Comparison of ENCODE assay signal across 8 mouse cellular contexts in the genomic region with DNA sequence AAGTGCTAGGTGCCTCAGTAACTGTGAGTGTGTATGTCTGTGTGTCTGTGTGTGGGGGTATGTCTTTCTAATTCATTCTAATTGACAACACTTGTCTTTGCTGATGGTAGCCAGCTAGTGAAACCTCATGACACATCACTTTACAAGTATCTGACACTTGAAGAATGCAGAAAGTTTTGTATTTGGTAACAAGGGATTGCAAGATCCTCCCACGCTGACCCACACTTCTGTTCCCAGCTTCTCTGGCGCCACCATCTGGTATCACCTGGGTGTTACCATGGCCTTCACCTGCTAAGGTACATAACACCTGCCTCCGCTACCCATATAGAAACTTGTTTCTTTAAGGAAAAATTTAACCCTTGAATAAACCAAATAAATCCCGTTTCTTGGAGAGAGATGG.
A peak's percentile ranks its signal among the peaks of the same experiment; 100 is the strongest.
DNase-seq lines count a peak whose midpoint lies in the region; ATAC-seq and TF ChIP-seq lines count a peak whose summit lies in the region.

No protein-coding gene starts in this region.

- H3K4me1 ChIP-seq in bone marrow, adult 2 months (ENCODE audit: control insufficient read depth, insufficient read depth, low read length) = peaks cover 2% of the 10 kb centered on the region; the same call in 1 of the 2 replicates
- peaks cover 53% of the 10 kb centered on the region for H3K4me1 ChIP-seq in small intestine, adult 2 months (ENCODE audit: control insufficient read depth, insufficient read depth, insufficient read length, low read length)

- ATAC-seq in monocyte, adult 5-6 weeks (replicated peaks; ENCODE audit: insufficient number of reproducible peaks, low FRiP score, low TSS enrichment, poor library complexity, severe bottlenecking) = no peak

- no peak overlapping the region for H3K27ac ChIP-seq in gastrocnemius, adult 2 months
- H3K27ac ChIP-seq in bone marrow, adult 2 months (ENCODE audit: control insufficient read depth, insufficient read depth, low read depth, low read length, poor library complexity) = no peak overlapping the region
- H3K27ac ChIP-seq in small intestine, adult 2 months (ENCODE audit: insufficient read depth, low read depth, low read length) = no peak overlapping the region

- peak; percentile 90 for TF ChIP-seq CTCF in gastrocnemius, adult 2 months (IDR thresholded peaks at IDR 0.05)
- peak; percentile 89 for TF ChIP-seq CTCF in bone marrow, adult 2 months (IDR thresholded peaks at IDR 0.05; ENCODE audit: control insufficient read depth, insufficient read depth, low read length)
- peak; percentile 81; the same call in 1 of the 2 replicates for TF ChIP-seq CTCF in small intestine, adult 2 months (IDR thresholded peaks at IDR 0.05; ENCODE audit: extremely low read depth, insufficient read length, insufficient replicate concordance, low read depth, low read length)

- no peaks in the 10 kb centered on the region for H3K27me3 ChIP-seq in small intestine, adult 2 months (ENCODE audit: control insufficient read depth, insufficient read depth, low read length)

- no peak overlapping the region for H3K4me3 ChIP-seq in gastrocnemius, adult 2 months
- no peak overlapping the region for H3K4me3 ChIP-seq in bone marrow, adult 2 months (replicated peaks; ENCODE audit: control insufficient read depth, low read depth, low read length)
- no peak overlapping the region for H3K4me3 ChIP-seq in small intestine, adult 2 months (ENCODE audit: low read depth, low read length)

- no peaks in the 10 kb centered on the region for H3K36me3 ChIP-seq in small intestine, adult 2 months (ENCODE audit: control insufficient read depth, insufficient read depth, low read length)

- TF ChIP-seq POLR2A in bone marrow, adult 2 months (IDR thresholded peaks at IDR 0.05; ENCODE audit: borderline replicate concordance, control insufficient read depth, low read depth, low read length) = no peak
- TF ChIP-seq POLR2A in small intestine, adult 2 months (IDR thresholded peaks at IDR 0.05; ENCODE audit: low read depth, low read length) = no peak

- intact Hi-C loops in gastrocnemius, adult 2 months (cut with DNase I) = loop anchor here (1.0 kb wide), 2 partner anchors 106 to 180 kb away; no protein-coding TSS in a partner anchor
- intact Hi-C loops in left cerebral cortex, postnatal 25 days (cut with DNase I) = loop anchor here (5.0 kb wide), 2 partner anchors 180 to 305 kb away; no protein-coding TSS in a partner anchor

- WGBS in bone marrow, adult 2 months = 34% methylated on average over 4 of the region's 4 CpGs
- 20% methylated on average over 4 of the region's 4 CpGs for WGBS in small intestine, adult 2 months

- DNase-seq in gastrocnemius, adult 2 months = peak; percentile 77
- DNase-seq in gastrocnemius, postnatal 4 days (ENCODE audit: low spot score in 2 of 2) = no peak
- peak; percentile 77 to 81 for DNase-seq in B cell, adult 2 months
- DNase-seq in gastrocnemius, postnatal 10 days = peak; percentile 53
- peak; percentile 20 to 53 for DNase-seq in left cerebral cortex, postnatal 25 days (ENCODE audit: low spot score in 2 of 2)

Comparison
In these comparisons a context has a peak if more than half of its experiments do, and no peak if none do; other contexts are left out.
1. DNase-seq: peak in gastrocnemius, adult 2 months (single experiment), B cell, adult 2 months (2 of 2), gastrocnemius, postnatal 10 days (single experiment) and left cerebral cortex, postnatal 25 days (2 of 2); none in gastrocnemius, postnatal 4 days (0 of 2).
2. Peak in every context shown above with its lines, with median percentiles within 50 percentile points of each other: CTCF ChIP-seq.